Mouse (Mus musculus) B cell, adult 2 months (primary cell): Measurements from ENCODE around the gene Syt17.

Experiments used
- DNase-seq, 2 experiments: peaks; one replicate each; pipeline ENCODE4 v3.0.0; 2022

The Syt17 gene

DNA sequence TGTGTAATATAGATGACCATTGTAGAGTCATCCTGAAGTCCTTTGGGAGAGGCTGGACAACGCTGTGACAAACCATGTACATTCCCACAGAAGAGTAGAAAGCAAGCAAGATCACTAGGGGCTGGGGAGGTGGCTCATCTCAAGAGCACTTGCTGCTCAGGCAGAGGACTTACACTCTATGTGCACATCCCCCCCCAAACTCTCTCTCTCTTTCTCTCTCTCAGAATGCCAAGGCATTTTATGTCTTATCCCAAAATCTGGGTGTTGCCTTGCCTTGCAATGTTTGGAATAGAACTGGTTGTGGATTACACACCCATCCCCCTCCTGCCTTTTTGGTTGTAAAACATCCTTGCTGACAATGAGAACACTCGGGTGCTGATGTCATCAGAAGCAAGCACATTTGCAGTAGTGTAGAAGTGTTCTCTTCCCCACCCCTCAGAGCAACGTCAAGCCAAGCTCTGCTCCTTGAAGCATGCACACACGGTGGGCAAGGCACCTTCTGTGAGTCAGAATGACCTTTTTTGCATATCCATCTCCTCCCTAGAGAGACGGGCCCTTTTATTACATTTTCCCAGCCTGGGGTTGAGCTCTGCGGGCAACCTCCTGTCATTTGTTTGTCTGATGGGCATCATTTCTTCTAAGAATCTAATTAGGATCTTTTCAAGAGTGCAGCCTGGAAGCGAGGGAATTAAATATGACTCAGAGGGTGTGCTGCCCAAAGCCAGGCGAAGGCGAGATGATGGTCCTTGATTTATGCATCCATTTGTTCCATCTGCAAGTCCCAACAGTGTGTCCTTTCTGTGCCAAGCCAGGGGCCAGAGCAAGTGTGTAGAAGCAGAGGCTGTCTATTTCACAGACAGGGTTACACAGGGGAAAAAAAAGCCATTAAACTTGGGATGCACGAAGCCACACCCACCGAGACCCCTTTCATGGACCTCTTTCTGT is 15.1 kb upstream of the Syt17 start:
- no peak for DNase-seq

DNA sequence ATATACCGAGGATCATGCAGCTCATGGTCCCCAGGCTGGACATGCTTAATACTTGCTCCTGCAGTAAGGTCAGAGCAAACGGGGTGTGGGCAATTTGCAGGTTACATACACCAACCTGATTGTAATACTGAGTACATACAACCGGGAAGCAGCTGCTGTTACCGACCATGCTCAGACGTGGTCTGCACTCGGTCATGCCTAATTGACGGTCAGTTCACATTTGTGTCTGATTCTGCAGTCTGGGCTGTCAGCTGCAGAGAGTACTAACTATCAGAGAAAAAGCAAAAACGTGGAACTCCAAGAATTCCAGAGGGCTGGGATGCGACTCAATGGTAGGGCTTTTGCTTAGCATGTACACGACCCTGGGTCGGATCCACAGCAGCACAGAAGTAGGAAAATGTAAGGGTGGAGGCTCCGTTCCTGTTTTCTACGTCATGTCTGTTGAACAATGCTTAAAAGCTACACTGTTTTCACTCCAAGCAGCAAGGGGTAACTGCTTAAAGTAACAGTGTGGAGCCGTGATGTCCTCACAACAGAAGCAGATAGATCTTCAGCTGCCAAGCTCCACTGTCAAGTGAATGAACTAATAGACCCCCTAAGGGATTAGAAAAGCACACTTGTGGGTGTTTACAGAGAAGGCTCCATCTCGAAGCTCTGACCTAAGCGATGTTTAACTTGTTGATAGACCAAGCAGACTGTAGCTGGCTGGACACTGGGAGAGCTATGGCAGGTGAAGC is 13.5 kb upstream of the Syt17 start:
- DNase-seq = no peak

GRCm38 (mm10) chr7:118453722-118454121 is 5.7 kb upstream of the Syt17 start:
- DNase-seq = no peak

- no peak for DNase-seq
These were observed 4.9 kb upstream of the Syt17 start for GRCm38 (mm10) chr7:118452940-118453339.

DNA sequence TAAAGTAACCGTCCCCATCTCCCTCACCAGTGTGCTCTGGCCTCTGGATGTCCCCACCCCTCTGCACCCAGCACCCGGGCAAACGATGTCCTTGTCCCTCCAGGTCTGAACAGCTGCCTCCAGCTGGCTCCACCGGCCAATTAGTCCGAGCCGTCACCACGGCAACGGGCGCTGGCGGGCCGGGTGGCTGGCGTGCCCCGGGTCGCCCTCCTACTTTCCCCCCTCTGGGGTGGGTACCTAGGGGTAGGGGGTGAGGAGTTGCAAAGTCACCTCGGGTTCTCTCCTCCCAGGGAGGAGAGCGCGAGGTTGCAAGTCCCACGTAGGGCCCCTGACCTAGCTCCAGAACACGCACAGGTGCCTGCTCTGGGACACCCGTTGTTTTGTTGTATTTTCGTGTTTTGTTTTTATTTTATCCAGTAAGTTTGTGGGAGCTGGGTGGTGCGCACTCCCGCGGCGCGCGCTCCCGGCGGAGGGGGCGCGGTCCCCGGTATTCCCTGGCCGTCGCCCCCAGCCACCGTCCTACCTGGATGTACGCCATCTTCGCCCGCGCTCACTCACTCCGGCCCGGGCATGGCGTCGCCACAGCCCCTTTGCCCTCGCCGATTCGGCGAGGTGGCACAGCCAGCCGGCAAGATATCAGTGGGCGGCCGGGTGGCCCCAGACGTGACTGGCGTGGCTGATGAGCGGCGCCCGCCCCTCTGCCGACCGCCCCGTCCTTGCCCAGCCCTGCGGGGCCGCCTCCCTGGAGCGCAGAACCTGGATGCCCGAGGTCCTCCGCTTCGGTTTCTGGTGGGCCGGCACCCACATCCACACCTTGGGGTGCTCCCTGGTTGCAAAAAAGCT is 510 bp downstream of the Syt17 start:
- no peak for DNase-seq

DNA sequence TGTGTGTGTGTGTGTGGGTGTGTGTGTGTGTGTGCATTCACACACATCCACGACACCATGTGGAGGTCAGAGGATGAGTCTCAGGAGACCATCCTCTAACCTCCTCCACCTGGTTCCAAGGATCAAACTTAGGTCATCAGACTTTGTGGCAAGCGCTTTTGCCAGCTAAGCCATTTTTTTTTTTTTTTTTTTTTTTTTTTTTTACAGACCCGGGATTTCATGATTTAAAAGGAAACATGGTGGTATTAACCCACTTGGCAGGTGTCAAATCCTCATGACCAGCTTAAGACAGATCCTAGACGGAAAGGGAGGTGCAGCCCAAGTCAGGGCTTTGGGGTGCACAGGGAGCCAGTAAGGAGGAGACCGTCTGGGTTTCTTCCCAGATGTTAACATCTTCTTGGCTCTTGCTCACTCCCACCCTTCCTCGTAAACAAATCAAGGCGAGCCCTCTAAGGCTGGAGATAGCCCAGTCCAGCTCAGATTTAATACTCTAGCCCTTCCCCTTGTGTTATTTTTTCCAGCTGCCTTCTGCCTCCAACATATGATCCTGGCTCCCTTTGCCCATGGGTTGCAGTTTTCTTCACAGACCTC is 4.0 kb downstream of the Syt17 start:
- DNase-seq = no peak

GRCm38 (mm10) chr7:118443371-118443770 is 4.7 kb downstream of the Syt17 start:
- DNase-seq = no peak

GRCm38 (mm10) chr7:118441535-118441934 is 6.5 kb downstream of the Syt17 start:
- DNase-seq = no peak

DNA sequence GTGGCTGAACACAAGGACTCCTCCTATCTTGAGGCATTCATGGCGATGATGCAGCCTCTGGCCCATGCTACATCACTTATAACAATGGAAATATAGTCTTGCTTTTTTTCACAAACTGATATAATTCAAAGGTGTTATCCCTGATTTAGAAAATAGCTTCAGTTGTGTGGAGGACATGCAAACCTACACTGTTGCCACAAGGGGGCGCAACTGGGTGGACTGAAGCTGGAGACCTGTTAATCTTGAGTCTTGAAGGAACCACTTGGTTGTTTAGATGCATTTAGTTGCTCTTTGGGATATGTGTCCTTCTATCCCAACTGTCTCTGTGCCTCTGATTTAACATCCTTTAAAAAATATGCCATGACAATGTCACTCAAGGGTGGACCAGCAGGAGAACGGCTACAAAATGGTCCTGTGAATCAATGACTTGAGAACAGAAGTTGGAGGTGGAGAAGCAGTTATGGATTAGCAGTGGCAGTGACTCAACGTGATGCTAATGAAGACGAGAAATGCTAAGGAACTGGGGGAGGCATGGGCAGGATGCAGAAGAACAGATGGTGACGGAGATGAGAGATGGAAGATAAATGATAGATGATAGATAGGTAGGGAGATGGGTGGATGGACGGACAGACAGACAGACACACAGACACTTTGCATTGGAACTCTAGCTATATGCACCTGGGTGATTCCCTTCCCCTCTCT is 10.8 kb downstream of the Syt17 start:
- DNase-seq = peak; percentile 46 to 47

DNA sequence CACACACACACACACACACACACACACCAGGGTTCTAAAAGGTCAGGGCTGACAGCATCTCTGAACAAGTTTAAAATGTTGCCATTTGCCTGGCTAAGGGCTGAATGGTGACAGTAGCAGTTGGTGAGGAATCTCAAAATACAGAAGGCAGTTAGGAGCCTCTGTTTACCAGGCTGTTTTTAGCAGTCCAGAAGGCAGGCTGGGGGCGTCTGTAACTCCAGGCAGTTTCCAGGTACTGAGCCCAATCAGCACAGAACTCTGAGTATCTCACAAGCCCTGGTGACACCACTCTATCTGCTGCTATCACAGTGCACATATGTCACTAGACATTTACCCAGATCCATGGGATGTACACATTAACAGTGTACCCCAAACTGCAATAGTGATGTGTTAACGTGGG is 19.1 kb downstream of the Syt17 start:
- DNase-seq = no peak

DNA sequence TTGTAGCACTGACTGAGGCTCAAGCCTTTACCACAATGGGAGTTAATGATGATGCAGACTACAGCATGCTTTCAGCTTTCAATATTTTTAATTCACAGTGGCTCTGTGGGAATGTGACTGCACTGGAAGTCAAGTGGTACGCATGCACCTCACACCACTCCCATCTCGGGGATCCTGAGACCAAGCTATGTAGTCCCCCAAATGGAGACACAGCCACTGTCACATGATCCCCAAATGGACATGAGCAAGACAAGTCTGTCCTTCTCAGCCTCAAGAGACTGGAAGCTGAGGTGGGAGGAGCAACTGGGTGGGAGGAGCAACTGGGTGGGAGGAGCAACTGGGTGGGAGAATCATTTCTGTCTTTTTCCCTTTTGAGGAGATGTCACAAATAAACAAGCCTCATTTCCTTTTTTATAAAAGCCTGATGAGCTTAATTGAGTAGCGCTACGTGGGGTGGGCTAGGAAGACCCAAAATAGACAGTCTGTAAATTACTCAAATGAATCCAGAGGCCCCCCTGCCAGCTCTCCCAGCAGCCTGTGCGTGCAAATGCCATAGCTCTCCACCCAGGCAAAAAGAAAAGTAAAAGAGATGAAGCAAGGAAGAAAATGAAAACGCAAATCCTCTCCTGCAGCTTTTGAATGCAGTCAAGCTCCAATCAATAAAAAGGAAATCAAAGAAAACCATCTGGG is 28.4 kb downstream of the Syt17 start:
- DNase-seq = no peak

- no peak for DNase-seq
These were observed 33.8 kb downstream of the Syt17 start for GRCm38 (mm10) chr7:118414183-118414582.

DNA sequence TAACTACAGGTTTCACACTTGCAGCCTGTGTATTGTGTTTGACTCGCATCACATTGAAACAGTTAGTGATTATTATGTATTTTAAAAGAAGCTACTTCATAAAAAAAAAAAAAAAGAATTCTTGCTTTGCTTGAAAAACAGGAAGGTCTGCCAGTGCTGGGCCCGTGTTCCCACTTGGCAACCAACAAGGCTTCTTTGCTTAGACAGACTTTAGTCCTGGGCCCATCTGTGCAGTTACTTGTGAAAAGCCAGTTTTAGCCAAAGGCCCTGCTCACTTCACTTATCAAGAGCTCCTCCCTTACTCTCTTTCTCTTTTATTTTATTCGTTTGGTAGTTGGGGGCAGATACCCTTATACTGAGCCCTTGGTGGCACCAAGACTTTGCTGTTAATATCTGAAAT is 36.1 kb downstream of the Syt17 start:
- DNase-seq = no peak

GRCm38 (mm10) chr7:118409421-118409820 is 38.6 kb downstream of the Syt17 start:
- DNase-seq = peak; percentile 51

DNA sequence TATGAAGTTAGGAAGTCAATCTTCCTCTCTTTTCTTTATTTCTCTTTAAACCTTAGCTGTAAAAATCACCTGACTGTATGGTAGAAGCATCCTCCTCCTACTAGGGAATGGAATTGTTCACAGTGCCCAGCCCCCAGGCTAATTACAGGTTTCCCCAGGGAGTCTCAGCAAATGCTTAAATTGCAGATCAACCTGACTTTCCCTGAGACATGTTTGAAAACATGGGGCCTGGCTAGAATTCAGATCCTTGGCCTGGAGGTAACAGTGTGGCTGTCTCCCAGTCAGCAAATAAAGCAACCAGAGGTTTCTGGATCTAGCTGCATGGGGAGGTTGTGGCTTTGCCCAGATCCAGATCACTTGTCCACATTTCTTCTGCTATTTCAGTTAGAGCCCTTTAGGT is 42.8 kb downstream of the Syt17 start:
- DNase-seq = no peak

- DNase-seq = no peak
These were observed 45.4 kb downstream of the Syt17 start for GRCm38 (mm10) chr7:118402576-118403022.

DNA sequence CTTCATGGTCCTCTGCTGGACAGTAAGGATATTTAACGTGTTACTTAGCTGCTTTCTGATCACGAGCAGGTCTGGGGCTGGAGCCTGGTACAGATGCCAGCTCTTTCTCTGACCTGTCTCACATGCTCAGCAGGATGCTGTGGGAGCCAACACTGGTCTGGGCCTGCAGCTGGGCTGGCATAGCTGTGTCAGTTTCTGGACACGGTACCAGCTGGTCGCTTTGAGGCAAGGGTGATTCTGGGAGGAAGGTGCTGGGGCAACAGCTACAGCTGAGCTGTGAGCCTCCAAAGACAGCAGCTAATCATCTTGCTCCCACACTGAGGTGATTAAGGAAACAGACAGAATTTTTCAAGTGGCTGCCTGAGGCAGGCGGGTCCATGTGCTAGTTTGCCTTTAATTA is 46.1 kb downstream of the Syt17 start:
- DNase-seq = no peak

DNA sequence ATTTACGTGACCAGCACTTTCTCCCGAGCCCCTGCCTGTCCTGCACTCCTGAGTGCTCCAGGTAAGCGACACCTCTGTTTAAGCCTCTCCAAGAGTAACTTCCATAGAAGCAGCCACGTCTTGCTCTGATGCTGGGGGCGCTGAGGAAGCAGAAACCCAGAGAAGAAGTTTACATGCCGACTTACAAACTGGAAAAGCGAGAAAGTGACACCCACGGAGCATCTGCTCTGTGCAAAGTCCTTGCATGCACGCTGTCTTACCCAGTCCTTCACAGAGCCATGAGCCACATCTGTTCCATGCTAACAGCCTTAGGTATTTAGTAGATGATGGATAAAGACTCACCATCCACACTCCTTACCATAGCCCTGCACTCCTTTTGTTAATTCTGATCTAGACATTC is 48.3 kb downstream of the Syt17 start:
- DNase-seq = no peak

GRCm38 (mm10) chr7:118390705-118391104 is 57.3 kb downstream of the Syt17 start:
- DNase-seq = no peak

DNA sequence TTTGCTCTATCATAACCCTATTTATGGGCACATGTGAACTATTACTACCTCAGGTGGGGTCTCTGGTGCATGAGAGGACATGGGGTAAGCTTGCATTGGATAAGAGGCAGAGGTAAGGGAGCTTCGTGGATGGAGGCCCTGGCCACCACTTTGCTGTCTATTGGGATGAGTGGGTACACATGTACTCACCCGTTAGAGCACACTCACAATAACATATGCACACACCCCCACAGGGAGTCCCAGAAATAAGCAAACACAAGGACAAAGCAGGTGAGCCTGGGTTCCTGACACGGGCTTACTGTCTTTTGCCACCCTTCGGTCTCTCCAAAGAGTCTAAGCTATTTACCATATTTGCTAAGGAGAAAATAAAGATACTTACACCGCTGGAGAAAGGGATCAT is 67.0 kb downstream of the Syt17 start:
- no peak for DNase-seq

GRCm38 (mm10) chr7:118380056-118380455 is 68.0 kb downstream of the Syt17 start:
- no peak for DNase-seq
